In the genomic region with DNA sequence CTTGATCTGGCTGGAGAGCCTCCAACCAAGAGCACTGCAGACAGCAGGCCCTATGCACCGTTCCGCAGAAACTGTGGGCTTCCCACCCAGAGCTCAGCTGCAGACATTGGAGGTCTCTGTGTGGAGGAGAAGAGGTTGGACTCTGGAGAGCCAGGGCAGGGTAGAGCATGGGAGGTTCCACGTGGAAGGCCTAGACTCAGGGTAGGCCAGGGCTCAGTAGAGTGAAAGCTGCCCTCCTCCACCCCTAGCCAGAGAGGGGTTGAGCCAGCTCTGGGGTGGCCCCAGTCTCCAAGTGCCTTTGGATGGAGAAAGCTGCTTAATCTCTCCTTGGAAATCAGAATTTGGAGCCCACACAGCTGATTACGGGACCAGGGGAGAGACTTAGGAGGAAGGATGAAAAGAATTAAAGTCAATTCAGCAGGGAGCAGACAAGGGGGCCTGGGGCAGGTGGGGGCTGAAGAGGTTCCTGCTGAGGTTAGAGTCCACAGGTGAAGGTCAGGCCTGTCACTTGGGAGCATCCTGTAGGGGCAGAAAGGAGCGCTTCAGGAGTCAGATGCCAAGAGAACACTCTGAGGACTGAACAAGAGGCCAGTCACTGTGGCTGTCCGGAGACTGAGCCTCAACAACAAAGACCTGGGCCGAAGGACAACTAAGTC, we compare ENCODE assay signal across 8 mouse cellular contexts. TPM values are rescaled to one million over a fixed set of nuclear protein-coding genes. Genes with fewer than 3 reads are reported as not detected.
DNase-seq lines count a peak whose midpoint lies in the region; ATAC-seq and TF ChIP-seq lines count a peak whose summit lies in the region.
"Had no signal": no experiment of that assay in that cellular context is flagged by ENCODE, and none has a peak within 500 bp of the region (broad histone marks: within the 10 kb centered on the region; RNA-seq: fewer than 3 reads in every experiment).

No protein-coding gene starts in this region.

- H3K4me1 ChIP-seq in heart, postnatal 0 days (ENCODE audit: control insufficient read depth, insufficient read depth): no peaks in the 10 kb centered on the region; the same call in 1 of the 2 replicates
- no peaks in the 10 kb centered on the region for H3K4me1 ChIP-seq in neural tube, embryonic 11.5 days (ENCODE audit: control insufficient read depth, insufficient read depth, low read length)
- peaks cover 19% of the 10 kb centered on the region for H3K4me1 ChIP-seq in intestine, embryonic 14.5 days (replicated peaks; ENCODE audit: control insufficient read depth, insufficient read depth, low read length)

- no peak overlapping the region for H3K4me2 ChIP-seq in heart, postnatal 0 days (ENCODE audit: low read depth, low read length)
- no peak overlapping the region for H3K4me2 ChIP-seq in neural tube, embryonic 11.5 days (ENCODE audit: low read depth)
- H3K4me2 ChIP-seq in intestine, embryonic 14.5 days (ENCODE audit: low read length): no peak overlapping the region

- no peak overlapping the region for H3K4me3 ChIP-seq in heart, postnatal 0 days (ENCODE audit: low read depth, low read length)
- no peak overlapping the region for H3K4me3 ChIP-seq in neural tube, embryonic 11.5 days (ENCODE audit: low read depth, low read length)
- no peak overlapping the region for H3K4me3 ChIP-seq in intestine, embryonic 14.5 days (ENCODE audit: low read depth, low read length)

- no peaks in the 10 kb centered on the region for H3K27me3 ChIP-seq in heart, postnatal 0 days (ENCODE audit: control insufficient read depth, insufficient read depth, low read length)
- H3K27me3 ChIP-seq in neural tube, embryonic 11.5 days (ENCODE audit: control insufficient read depth, insufficient read depth, low read length): no peaks in the 10 kb centered on the region
- H3K27me3 ChIP-seq in intestine, embryonic 14.5 days (replicated peaks; ENCODE audit: control insufficient read depth, insufficient read depth, low read length): no peaks in the 10 kb centered on the region

- WGBS in heart, postnatal 0 days: 61% methylated on average over 7 of the region's 7 CpGs
- WGBS in neural tube, embryonic 11.5 days: 64% methylated on average over 7 of the region's 7 CpGs
- 48% methylated on average over 7 of the region's 7 CpGs for WGBS in intestine, embryonic 14.5 days

- TF ChIP-seq EP300 in heart, postnatal 0 days (IDR thresholded peaks at IDR 0.05; ENCODE audit: low read depth): no peak

- intact Hi-C loops in heart, postnatal 10 days (cut with DNase I): no loop called here

- no peak for ATAC-seq in heart, postnatal 0 days (ENCODE audit: insufficient read depth, low read depth)
- ATAC-seq in neural tube, embryonic 11.5 days (ENCODE audit: insufficient read depth, low FRiP score, low TSS enrichment): no peak
- ATAC-seq in intestine, embryonic 14.5 days (replicated peaks; ENCODE audit: low FRiP score, low TSS enrichment, low read depth): 0 out of 2 replicates have a peak, but pooled peaks have one; percentile 17

- no peak for TF ChIP-seq CTCF in heart, postnatal 0 days (IDR thresholded peaks at IDR 0.05; ENCODE audit: low read depth)

- no peak overlapping the region for H3K9ac ChIP-seq in heart, postnatal 0 days (replicated peaks; ENCODE audit: low read depth, low read length)
- H3K9ac ChIP-seq in neural tube, embryonic 11.5 days (ENCODE audit: low read length): no peak overlapping the region
- 0 out of 2 replicates have a peak overlapping the region, but pooled peaks have one; percentile 13 for H3K9ac ChIP-seq in intestine, embryonic 14.5 days (ENCODE audit: low read length)

- no peak for DNase-seq in heart, postnatal 0 days (ENCODE audit: low spot score)
- DNase-seq in heart, postnatal 10 days: no peak
- no peak for DNase-seq in neural tube, embryonic 11.5 days (ENCODE audit: low spot score)
- no peak for DNase-seq in neural tube, embryonic 10.5 days (ENCODE audit: extremely low spot score, low spot score)
- no peak for DNase-seq in intestine, embryonic 14.5 days (ENCODE audit: low spot score)
- no peak for DNase-seq in ovary, postnatal 14 days (ENCODE audit: low spot score)
- no peak for DNase-seq in cerebellum, postnatal 36 days
- DNase-seq: kidney, postnatal 36 days had no signal

- H3K9me3 ChIP-seq in heart, postnatal 0 days (replicated peaks; ENCODE audit: control insufficient read depth, low read length): no peaks in the 10 kb centered on the region
- H3K9me3 ChIP-seq in neural tube, embryonic 11.5 days (ENCODE audit: control insufficient read depth, low read length): no peaks in the 10 kb centered on the region
- no peaks in the 10 kb centered on the region for H3K9me3 ChIP-seq in intestine, embryonic 14.5 days (ENCODE audit: control insufficient read depth, low read length)

- H3K36me3 ChIP-seq in heart, postnatal 0 days (replicated peaks; ENCODE audit: control insufficient read depth, insufficient read depth, low read length): no peaks in the 10 kb centered on the region
- no peaks in the 10 kb centered on the region for H3K36me3 ChIP-seq in neural tube, embryonic 11.5 days (ENCODE audit: control insufficient read depth, insufficient read depth, low read length)
- no peaks in the 10 kb centered on the region for H3K36me3 ChIP-seq in intestine, embryonic 14.5 days (ENCODE audit: control insufficient read depth, insufficient read depth, low read length)

- peak overlapping the region; percentile 34; the same call in 1 of the 2 replicates for H3K27ac ChIP-seq in heart, postnatal 0 days (ENCODE audit: low read depth)
- 0 out of 2 replicates have a peak overlapping the region, but pooled peaks have one; percentile 20 for H3K27ac ChIP-seq in neural tube, embryonic 11.5 days (ENCODE audit: low read depth, low read length)
- H3K27ac ChIP-seq in intestine, embryonic 14.5 days (ENCODE audit: low read depth): peak overlapping the region; percentile 84

RNA-seq across cellular contexts. Expression of a gene that starts 45.8 kb away (rescaled TPM):
- 67.2 and 94.8 TPM in 2 replicates for total RNA-seq in heart, postnatal 0 days (2014; rRNA removed; ENCODE audit: low replicate concordance)
- polyA plus RNA-seq in heart, postnatal 0 days (2015; fragmentation: Nextera tagmentation; extraction: Ambion mirVana): 21.3 and 22.0 TPM in 2 replicates
- total RNA-seq in heart, postnatal 10 days (2021): 10 to 100 TPM; 23.0 to 23.2 TPM
- polyA plus RNA-seq in neural tube, embryonic 11.5 days (2014; fragmentation: Nextera tagmentation; extraction: Ambion mirVana): 27.4 and 30.8 TPM in 2 replicates
- 14.4 and 20.8 TPM in 2 replicates for polyA plus RNA-seq in intestine, embryonic 14.5 days (2014; fragmentation: Nextera tagmentation; extraction: Ambion mirVana)

Comparison
In these comparisons a context has a peak if more than half of its experiments do, and no peak if none do; other contexts are left out.
1. H3K27ac ChIP-seq: peak in every context shown above with its lines; median percentile 84 in intestine, embryonic 14.5 days; 34 in heart, postnatal 0 days; 20 in neural tube, embryonic 11.5 days.